Mouse (Mus musculus): ENCODE measurements around the gene Ube2j1.
A peak's percentile ranks its signal among the peaks of the same experiment; 100 is the strongest.
"Not testable (repeated sequence)": the region's sequence is repeated elsewhere in the genome, so short reads cannot be mapped to it uniquely, and the experiment has no call there.

Gene Ube2j1

DNA sequence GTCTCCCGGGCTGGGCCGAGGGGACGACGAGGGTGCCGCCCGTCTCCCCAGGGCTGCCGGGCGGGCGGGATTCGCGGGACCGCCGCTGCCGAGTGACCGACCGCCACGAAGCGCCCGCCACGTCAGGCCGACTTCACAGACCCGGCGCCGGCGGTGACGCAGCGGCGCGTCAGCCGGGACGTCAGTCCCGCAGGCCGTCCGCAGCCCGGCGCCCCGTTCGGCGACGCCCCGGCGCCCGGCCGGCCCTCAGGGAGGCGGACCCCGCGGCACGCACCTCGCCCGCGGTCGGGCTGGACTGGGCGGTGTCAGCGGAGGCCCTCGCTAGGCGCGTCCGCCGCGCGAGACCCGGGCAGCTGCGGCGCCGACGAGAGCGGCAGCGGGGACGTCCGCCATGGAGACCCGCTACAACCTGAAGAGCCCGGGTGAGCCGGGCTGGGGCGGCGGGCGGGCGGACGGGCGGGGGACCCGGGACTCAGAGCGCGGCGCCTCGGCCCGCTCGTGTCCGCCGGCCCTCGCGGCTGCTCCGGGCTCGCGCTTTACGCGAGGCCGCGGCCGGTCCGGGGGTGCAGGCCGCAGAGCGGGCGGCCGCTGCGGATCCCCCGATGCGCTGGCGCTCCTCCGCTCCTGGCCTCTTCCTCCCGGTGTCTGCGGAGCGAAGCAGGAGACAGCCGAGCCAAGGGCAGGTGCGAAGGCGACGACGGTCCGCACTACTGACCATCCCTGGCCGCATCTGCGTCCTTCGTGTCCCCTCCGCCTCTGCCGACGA lies at the start of gene Ube2j1:
TSS of gene Ube2j1 (plus strand) at position 222 of the 766 bp plus-strand sequence.
- DNase-seq = peak; percentile 87

- DNase-seq = no peak
Observed at GRCm38 (mm10) chr4:32981617-32982016, 49.6 kb upstream of the Ube2j1 start.

DNA sequence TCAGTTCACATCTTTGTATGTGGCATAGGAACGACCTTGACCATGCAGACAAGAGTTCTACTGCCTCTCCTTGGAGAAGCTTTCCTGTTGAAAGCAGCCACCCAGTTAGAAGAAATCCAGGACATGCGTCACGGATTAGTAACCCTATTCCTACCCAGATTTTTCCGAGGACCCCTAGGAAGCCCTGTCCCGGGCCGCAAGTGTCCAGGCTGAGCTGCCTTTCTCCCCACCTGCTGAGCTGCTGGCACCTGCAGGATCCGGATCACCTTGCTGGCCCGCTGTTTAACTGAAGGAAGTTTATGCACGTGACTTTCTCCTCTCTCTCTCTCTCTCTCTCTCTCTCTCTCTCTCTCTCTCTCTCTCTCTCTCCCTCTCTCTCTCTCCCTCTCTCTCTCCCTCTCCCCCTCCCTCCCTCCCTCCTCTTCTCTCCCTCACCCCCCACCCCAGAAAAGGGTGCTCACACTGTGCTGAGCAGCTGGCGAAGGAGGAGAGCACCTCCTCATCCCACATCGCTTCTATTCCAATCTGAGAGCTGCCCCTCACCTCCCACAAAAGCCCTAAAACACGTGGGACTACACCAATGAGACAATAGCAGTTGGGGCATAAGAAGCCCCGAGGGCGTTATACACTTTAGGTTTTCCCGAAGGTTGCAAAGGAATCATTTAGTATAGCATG lies 49.0 kb upstream of the Ube2j1 start:
- peak; percentile 34 for DNase-seq

DNA sequence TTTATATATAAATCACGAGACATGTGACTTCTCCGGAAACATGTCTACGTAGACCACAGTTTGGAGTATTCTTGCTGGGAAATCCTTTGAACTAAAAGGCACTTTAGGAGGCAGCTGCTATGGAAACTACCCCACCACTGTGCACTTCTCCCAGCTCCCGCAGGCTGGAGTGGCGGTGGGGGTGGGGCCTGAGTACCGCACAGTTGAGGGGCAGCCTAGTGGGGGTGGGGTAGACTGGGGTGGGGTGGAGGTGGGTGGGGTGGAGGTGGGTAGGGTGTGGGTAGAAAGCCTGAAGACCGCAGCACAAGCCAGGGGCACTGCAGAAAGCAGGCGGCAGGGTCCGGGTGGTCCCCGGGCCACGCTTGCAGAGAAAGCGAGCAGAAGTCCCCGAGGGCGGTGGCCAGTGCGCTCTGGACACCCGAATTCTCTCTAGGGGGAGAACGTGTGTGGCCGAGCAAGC lies 48.5 kb upstream of the Ube2j1 start, which contains the start of gene Rragd:
TSS of gene Rragd (plus strand) at position 322 of the 460 bp plus-strand sequence.
- no peak for DNase-seq

- peak; percentile 76 for DNase-seq
Observed at GRCm38 (mm10) chr4:32983176-32984155, 47.8 kb upstream of the Ube2j1 start.

GRCm38 (mm10) chr4:32984242-32984641 lies 47.0 kb upstream of the Ube2j1 start:
- DNase-seq = peak; percentile 32

DNA sequence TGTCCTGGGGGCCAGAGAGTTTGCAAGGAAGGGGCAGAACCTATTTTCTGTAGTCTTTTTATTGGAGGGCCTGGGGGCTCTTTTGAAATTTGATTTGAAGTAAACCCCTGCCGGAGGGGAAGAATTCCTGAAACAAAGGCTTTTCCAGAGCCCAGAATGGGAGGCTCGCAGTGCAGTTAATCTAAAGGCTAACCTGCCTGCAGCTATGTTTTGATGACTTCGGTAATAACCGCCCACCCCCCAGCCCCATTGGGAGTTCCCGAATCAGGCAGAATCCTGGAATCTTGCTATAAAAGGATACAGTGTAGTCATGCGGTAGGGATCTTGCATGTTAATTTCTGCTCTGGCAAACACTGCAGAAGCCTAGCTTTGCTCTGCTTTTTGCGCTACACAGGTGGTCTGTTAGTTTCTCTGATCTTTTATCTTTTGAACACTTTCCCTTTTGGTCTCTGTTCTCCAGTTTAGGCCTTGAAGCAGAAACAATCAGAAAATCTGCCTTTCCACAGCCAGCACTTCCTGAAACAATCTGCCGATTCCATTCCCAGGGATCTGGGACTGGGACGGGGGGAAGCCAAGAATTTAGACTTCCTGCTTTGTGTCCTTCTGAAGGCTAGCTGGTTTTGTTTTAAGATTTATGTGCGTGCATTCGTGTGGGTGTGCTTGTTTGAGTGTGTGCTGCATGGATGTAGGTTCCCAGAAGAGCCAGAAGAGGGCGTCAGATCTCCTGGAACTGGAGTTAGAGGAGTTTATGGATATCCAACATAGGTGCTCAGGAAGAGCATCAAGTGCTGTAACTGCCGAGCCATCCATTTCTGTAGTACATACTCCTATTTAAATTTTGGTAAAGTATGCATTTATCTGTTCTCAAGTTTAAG lies 46.2 kb upstream of the Ube2j1 start:
- DNase-seq = no peak

- peak; percentile 13 for DNase-seq
Observed at GRCm38 (mm10) chr4:32985684-32986083, 45.5 kb upstream of the Ube2j1 start.

- no peak for DNase-seq
Observed at GRCm38 (mm10) chr4:32987006-32987405, 44.2 kb upstream of the Ube2j1 start.

- DNase-seq = peak; percentile 40
Observed at GRCm38 (mm10) chr4:32989346-32989745, 41.9 kb upstream of the Ube2j1 start.

DNA sequence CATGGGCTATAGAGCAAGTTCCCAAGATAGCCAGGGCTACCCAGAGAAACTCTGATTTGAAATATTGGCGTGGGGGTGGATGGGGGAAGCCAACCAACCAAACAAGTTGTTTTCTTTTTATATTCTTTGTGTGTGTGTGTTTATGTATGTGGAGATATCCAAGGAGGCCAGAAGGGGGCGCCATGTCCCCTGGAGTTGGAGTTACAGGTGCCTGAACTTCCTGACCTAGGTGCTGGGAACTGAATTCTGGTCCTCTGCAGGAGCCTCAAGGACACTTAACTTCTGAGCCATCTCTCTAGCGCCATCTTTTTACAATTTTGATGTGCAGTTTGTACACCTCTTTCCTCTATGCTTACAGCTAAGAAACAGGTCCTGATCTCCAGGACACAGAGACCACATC lies 37.0 kb upstream of the Ube2j1 start:
- DNase-seq = no peak

GRCm38 (mm10) chr4:32996083-32996482 lies 35.1 kb upstream of the Ube2j1 start:
- DNase-seq = no peak

- DNase-seq = peak; percentile 13
Observed at GRCm38 (mm10) chr4:32997571-32997970, 33.6 kb upstream of the Ube2j1 start.

DNA sequence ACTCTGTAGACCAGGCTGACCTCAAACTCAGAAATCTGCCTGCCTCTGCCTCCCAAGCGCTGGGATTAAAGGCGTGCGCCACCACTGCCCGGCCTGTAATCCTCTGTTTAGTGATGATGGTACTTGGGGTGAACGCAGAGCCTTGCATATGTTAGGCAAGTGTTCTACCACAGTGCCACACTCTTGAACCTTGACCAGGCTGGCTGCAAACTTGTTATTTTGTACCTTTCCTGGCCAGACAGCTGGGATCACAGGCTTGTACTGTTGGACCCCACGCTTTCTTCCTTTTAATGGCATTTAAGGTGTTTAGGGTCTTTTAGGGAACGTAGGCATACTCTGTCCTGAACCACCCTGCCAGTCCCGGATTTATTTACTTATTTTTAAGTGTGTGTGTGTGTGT lies 32.2 kb upstream of the Ube2j1 start:
- no peak for DNase-seq

DNA sequence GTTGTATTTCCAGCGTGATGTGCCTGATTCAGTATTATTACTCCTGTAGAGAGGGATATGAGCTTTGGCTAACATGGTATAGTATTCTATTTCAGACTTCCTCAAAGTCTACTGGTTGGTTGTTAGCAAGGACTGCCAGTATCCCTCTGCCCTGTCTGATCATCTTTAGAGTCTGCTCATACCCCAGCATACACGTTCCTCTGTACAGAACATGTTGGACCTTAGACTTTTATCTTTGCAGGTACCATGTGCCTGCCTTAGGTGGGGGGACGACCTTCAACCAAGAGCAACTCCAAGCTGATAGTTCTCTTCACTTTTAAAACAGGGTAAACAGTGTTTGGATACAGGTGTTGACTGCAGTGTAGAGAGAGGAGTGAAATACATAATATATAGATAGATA lies 29.1 kb upstream of the Ube2j1 start:
- no peak for DNase-seq

DNA sequence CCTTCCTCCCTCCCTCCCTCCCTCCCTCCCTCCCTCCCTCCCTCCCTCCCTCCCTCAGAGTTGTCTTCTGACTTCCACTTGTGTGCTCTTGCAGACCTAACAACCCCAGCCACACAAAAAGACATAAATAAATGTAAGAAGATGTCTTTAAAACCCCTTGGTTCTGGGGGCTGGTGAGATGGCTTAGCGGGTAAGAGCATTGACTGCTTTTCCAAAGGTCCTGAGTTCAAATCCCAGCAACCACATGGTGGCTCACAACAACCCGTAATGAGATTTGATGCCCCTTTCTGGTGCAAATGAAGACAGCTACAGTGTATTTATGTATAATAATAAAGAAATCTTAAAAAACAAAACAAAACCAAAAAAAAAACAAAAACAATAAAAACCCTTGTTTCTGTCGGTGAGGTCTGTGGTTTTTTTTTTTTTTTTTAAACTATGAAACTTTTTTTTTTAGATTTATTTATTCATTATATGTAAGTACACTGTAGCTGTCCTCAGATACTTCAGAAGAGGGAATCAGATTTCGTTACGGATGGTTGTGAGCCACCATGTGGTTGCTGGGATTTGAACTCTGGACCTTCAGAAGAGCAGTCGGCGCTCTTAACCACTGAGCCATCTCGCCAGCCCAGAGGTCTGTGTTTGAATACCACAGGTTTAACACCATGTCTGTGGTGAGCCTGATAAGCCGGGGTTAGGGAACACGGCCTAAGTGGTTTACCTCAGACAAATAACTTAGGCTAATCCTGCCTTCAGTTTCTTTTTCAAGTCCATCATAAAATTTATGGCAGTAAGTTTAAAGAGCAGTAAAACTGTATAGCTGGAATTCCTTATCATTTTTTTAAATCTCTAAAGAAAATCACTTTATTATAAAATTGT lies 25.4 kb upstream of the Ube2j1 start:
- DNase-seq = not testable (repeated sequence)

DNA sequence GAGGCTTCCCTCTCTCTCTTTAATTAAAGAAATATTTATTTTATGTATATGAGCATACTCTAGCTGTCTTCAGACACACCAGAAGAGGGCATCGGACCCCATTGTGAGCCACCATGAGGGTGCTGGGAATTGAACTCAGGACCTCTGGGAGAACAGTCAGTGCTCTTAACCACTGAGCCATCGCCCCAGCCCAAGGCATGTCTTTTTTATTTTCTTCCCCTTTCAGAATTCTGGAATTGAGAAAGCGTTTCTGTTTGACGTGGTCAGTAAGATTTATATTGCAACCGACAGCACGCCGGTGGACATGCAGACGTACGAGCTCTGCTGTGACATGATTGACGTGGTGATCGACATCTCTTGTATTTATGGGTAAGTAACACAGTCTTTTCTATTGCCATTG lies 24.4 kb upstream of the Ube2j1 start:
- no peak for DNase-seq

DNA sequence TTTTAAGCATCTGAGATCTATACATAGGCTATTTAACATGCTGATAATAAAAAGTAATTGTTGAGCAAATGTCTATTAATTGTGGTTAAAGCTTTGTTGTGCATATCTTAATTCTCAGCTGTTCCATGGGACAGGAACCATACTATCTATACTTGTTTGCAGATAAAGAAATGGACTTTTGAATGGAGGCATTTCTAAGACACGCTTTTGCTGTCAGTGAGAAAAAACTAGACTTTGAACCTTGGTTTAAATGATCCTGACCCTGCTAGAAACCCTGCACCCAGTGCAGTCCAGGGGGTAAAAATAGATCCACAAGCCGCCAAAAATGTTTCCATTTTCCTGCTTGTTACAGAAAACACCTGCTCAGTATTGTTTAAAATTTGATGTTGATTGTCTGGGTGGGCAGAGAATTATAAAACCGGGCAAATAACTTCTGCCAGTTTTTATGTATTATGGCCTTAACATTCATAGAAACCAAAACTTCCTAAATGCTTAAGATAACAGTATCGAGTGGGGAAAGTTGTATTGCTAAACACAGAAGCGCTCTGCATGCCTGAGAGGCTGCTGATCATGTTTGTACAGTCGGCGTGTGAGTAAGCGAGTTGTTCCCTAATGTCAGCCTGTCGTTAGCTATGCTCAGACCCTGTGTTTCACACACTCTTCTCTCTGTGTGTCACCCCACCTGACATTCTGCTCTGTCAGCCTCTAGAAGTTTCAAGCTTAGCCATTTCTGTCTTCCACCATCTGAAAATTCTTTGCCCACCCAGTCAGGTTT lies 23.6 kb upstream of the Ube2j1 start:
- DNase-seq = no peak

DNA sequence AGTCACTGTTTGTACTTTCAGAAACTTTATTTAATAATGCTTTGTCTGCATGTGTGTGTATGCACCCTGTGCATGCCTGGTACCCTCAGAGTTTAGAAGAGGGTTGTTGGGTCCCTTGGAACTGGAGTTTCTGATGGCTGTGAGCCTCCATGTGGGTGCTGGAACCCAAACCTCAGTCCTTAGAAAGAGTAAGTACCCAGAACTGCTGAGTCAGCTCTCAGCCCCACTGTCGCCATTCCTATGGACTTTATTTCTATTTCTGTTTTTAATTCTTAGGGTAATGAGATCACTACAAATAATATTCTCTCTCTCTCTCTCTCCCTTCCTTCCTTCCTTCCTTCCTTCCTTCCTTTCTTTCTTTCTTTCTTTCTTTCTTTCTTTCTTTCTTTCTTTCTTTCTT lies 21.1 kb upstream of the Ube2j1 start:
- DNase-seq = no peak

DNA sequence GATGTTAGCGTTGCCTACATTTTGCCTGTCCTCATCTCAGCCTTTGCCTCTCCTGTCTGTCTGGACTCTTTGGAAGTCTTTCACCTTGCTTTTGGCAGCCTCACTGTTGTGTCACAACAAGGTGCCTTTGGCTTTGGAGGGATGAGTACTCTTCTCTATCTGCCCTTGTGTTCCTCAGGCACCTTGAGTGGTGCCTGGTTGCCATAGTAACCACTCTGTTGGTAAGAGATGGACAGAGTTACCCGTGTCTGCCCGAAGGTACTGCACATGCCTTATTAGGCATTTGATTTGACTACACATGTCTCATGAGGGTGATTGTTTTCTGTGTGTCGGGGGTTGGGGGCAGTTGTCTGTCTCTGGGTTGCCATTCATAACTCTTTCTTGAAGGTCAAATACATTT lies 18.7 kb upstream of the Ube2j1 start:
- no peak for DNase-seq
